In the genomic region with DNA sequence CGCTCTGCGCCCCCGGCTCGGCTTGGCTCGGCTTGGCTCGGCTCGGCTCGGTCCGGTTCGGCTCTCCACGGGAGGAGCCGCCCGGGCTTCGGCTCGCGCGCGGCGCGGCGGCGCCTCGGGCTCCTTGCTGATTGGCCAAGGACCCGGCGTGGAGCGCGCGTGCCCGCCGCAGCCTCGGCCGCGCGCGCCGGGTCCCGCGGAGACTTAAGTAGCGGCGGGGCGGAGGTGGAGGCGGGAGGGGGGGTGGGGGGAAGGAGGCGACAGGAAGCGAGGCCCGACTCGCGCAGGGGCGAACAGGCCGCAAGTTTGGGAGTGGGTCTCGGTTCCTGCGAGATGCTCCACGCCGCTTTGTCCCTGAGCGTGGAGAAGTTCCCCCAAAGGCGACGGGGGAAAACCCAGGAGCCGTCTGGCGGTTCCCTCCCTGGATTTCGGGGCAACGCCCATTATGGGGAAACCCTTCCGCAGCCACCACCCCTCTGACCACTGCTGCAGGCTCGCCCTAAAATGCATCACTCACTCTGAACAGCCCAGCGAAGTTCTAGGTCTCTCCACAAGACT, we compare ENCODE assay signal across 8 mouse cellular contexts. TPM values are rescaled to one million over a fixed set of nuclear protein-coding genes. Genes with fewer than 3 reads are reported as not detected.
DNase-seq lines count a peak whose midpoint lies in the region; ATAC-seq and TF ChIP-seq lines count a peak whose summit lies in the region.

A gene (minus strand): TSS at position 133 of the 558 bp plus-strand sequence.

- peak within 1 kb of the TSS; percentile 89 for H3K9ac ChIP-seq in heart, embryonic 13.5 days
- H3K9ac ChIP-seq in kidney, postnatal 0 days (ENCODE audit: low read depth, low read length): peak within 1 kb of the TSS; percentile 85
- H3K9ac ChIP-seq in liver, embryonic 14.5 days (replicated peaks): peak within 1 kb of the TSS; percentile 67
- peak within 1 kb of the TSS; percentile 92 for H3K9ac ChIP-seq in stomach, embryonic 16.5 days (ENCODE audit: low read length)

- peak within 1 kb of the TSS; percentile 74 for H3K27ac ChIP-seq in heart, embryonic 13.5 days (replicated peaks)
- peak within 1 kb of the TSS; percentile 80 for H3K27ac ChIP-seq in kidney, postnatal 0 days
- peak within 1 kb of the TSS; percentile 6; the same call in 1 of the 2 replicates for H3K27ac ChIP-seq in liver, embryonic 14.5 days
- H3K27ac ChIP-seq in stomach, embryonic 16.5 days (ENCODE audit: low read length): peak within 1 kb of the TSS; percentile 42

- peaks cover 34% of the 10 kb centered on the region for H3K4me1 ChIP-seq in heart, embryonic 13.5 days
- H3K4me1 ChIP-seq in kidney, postnatal 0 days (replicated peaks; ENCODE audit: insufficient read depth, low read length): 0 out of 2 replicates have a peak, but pooled peaks cover 4% of the 10 kb centered on the region
- peaks cover 3 to 18% of the 10 kb centered on the region in 2 experiments; a peak in 3 of 4 replicates for H3K4me1 ChIP-seq in liver, embryonic 14.5 days (replicated peaks; ENCODE audit: control insufficient read depth in 2 of 2, insufficient read depth in 2 of 2, low read length in 1 of 2)
- H3K4me1 ChIP-seq in stomach, embryonic 16.5 days (ENCODE audit: control insufficient read depth, insufficient read depth, low read length): peaks cover 9% of the 10 kb centered on the region

- no peak for TF ChIP-seq CTCF in kidney, postnatal 0 days (IDR thresholded peaks at IDR 0.05; ENCODE audit: low read depth)
- no peak for TF ChIP-seq CTCF in liver, embryonic 14.5 days (IDR thresholded peaks at IDR 0.05; ENCODE audit: low read depth)

- no peaks in the 10 kb centered on the region for H3K9me3 ChIP-seq in heart, embryonic 13.5 days
- H3K9me3 ChIP-seq in kidney, postnatal 0 days (replicated peaks; ENCODE audit: low read length): no peaks in the 10 kb centered on the region
- H3K9me3 ChIP-seq in liver, embryonic 14.5 days (ENCODE audit: control insufficient read depth, low read length): no peaks in the 10 kb centered on the region
- H3K9me3 ChIP-seq in stomach, embryonic 16.5 days (replicated peaks; ENCODE audit: control insufficient read depth, low read length): no peaks in the 10 kb centered on the region

- DNase-seq in c-Kit-negative CD71-positive TER-119-positive erythroid progenitor cells, embryonic 14.5 days (ENCODE audit: low read depth, low spot score): peak; percentile 62
- DNase-seq in fibroblast of lung, adult 2 months (ENCODE audit: low read depth): peak; percentile 65
- peak; percentile 90 for DNase-seq in kidney, postnatal 0 days (ENCODE audit: low spot score)
- DNase-seq in liver, embryonic 14.5 days (ENCODE audit: low read depth in 3 of 3, low spot score in 3 of 3): peak; percentile 65 to 74 (median 69)
- peak; percentile 83 for DNase-seq in neural tube, embryonic 10.5 days (ENCODE audit: extremely low spot score, low spot score)

- no peaks in the 10 kb centered on the region for H3K36me3 ChIP-seq in heart, embryonic 13.5 days
- H3K36me3 ChIP-seq in kidney, postnatal 0 days (ENCODE audit: insufficient read depth, low read length): no peaks in the 10 kb centered on the region
- H3K36me3 ChIP-seq in liver, embryonic 14.5 days (replicated peaks; ENCODE audit: control insufficient read depth, insufficient read depth, low read depth): no peaks in the 10 kb centered on the region
- H3K36me3 ChIP-seq in stomach, embryonic 16.5 days (ENCODE audit: control insufficient read depth, insufficient read depth, low read length): no peaks in the 10 kb centered on the region

- peak within 1 kb of the TSS; percentile 75 for H3K4me3 ChIP-seq in heart, embryonic 13.5 days
- H3K4me3 ChIP-seq in kidney, postnatal 0 days (replicated peaks; ENCODE audit: low read depth, low read length): peak within 1 kb of the TSS; percentile 82
- H3K4me3 ChIP-seq in liver, embryonic 14.5 days (ENCODE audit: insufficient read depth in 1 of 2, low read depth in 2 of 2, low read length in 2 of 2): peak within 1 kb of the TSS; percentile 64 to 68
- peak within 1 kb of the TSS; percentile 80 for H3K4me3 ChIP-seq in stomach, embryonic 16.5 days (replicated peaks; ENCODE audit: low read length)

- peak within 1 kb of the TSS; percentile 96 for H3K4me2 ChIP-seq in heart, embryonic 13.5 days
- H3K4me2 ChIP-seq in kidney, postnatal 0 days (ENCODE audit: low read length): peak within 1 kb of the TSS; percentile 94
- H3K4me2 ChIP-seq in liver, embryonic 14.5 days (ENCODE audit: low read depth): peak within 1 kb of the TSS; percentile 85
- peak within 1 kb of the TSS; percentile 92 for H3K4me2 ChIP-seq in stomach, embryonic 16.5 days (ENCODE audit: low read depth, low read length)

- ATAC-seq in CD4-positive, CD25-positive, alpha-beta regulatory T cell, adult 4 months: peak; percentile 83
- peak; percentile 62 for ATAC-seq in heart, embryonic 13.5 days (ENCODE audit: extremely low read depth, insufficient number of reproducible peaks, low FRiP score, low TSS enrichment)
- ATAC-seq in kidney, postnatal 0 days (replicated peaks; ENCODE audit: low FRiP score, low read depth): peak; percentile 89
- ATAC-seq in liver, embryonic 14.5 days (ENCODE audit: insufficient read depth): peak; percentile 75
- ATAC-seq in stomach, embryonic 16.5 days (ENCODE audit: insufficient read depth, low FRiP score): peak; percentile 91

- TF ChIP-seq EP300 in liver, embryonic 14.5 days (IDR thresholded peaks at IDR 0.05; ENCODE audit: low read depth): no peak

- under 1% methylated on average over 50 of the region's 63 CpGs for WGBS in heart, embryonic 13.5 days
- WGBS in kidney, postnatal 0 days: under 1% methylated on average over 63 of the region's 63 CpGs
- WGBS in liver, embryonic 14.5 days (ENCODE audit: insufficient replicate concordance): under 1% methylated on average over 59 of the region's 63 CpGs
- whole genome bisulfite sequencing in stomach, embryonic 16.5 days: under 1% methylated on average over 50 of the region's 63 CpGs

- H3K27me3 ChIP-seq in heart, embryonic 13.5 days (replicated peaks): no peaks in the 10 kb centered on the region; the same call in 1 of the 2 replicates
- H3K27me3 ChIP-seq in kidney, postnatal 0 days (ENCODE audit: insufficient read depth, low read length): no peaks in the 10 kb centered on the region
- H3K27me3 ChIP-seq in liver, embryonic 14.5 days (ENCODE audit: control insufficient read depth, insufficient read depth, low read length): no peaks in the 10 kb centered on the region
- no peaks in the 10 kb centered on the region for H3K27me3 ChIP-seq in stomach, embryonic 16.5 days (ENCODE audit: control insufficient read depth, insufficient read depth, low read length)

RNA-seq across cellular contexts. Expression of the gene that starts here (rescaled TPM):
- polyA plus RNA-seq in CD4-positive, CD25-positive, alpha-beta regulatory T cell, adult 4 months (2017; shearing (Covaris generic)): 1 to 10 TPM; 2.8 to 2.9 TPM
- polyA plus RNA-seq in heart, embryonic 13.5 days (2015; fragmentation: Nextera tagmentation; extraction: Ambion mirVana): 14.0 and 14.5 TPM in 2 replicates
- 38.9 and 43.1 TPM in 2 replicates for polyA plus RNA-seq in kidney, postnatal 0 days (2015; fragmentation: Nextera tagmentation; extraction: Ambion mirVana)
- polyA plus RNA-seq in liver, embryonic 14.5 days (2012; rRNA removed): 5.3 and 5.9 TPM in 2 replicates
- polyA plus RNA-seq in liver, embryonic 14.5 days (2014; fragmentation: Nextera tagmentation; extraction: Ambion mirVana): 6.3 and 8.3 TPM in 2 replicates
- polyA plus RNA-seq in stomach, embryonic 16.5 days (2015; fragmentation: Nextera tagmentation; extraction: Ambion mirVana): 18.4 and 19.3 TPM in 2 replicates

Comparison
In these comparisons a context has a peak if more than half of its experiments do, and no peak if none do; other contexts are left out.
1. Peak in every context shown above with its lines: DNase-seq, ATAC-seq, H3K4me3 ChIP-seq and H3K27ac ChIP-seq.
2. H3K27ac ChIP-seq: peak in every context shown above with its lines; median percentile 80 in kidney, postnatal 0 days; 74 in heart, embryonic 13.5 days; 42 in stomach, embryonic 16.5 days; 6 in liver, embryonic 14.5 days.